Mouse (Mus musculus): ENCODE measurements at regions not wholly inside any gene's neighbourhood (a gene's known extent, or its start where the extent isn't known, plus 50 kb on each side); places are given as distances from the start of the nearest gene placed in this dataset.
"Not testable (repeated sequence)": the region's sequence is repeated elsewhere in the genome, so short reads cannot be mapped to it uniquely, and the experiment has no call there.

GRCm38 (mm10) chr6:37618990-37619389, 89.0 kb downstream of the Akr1d1 start:
- no peak for DNase-seq

DNA sequence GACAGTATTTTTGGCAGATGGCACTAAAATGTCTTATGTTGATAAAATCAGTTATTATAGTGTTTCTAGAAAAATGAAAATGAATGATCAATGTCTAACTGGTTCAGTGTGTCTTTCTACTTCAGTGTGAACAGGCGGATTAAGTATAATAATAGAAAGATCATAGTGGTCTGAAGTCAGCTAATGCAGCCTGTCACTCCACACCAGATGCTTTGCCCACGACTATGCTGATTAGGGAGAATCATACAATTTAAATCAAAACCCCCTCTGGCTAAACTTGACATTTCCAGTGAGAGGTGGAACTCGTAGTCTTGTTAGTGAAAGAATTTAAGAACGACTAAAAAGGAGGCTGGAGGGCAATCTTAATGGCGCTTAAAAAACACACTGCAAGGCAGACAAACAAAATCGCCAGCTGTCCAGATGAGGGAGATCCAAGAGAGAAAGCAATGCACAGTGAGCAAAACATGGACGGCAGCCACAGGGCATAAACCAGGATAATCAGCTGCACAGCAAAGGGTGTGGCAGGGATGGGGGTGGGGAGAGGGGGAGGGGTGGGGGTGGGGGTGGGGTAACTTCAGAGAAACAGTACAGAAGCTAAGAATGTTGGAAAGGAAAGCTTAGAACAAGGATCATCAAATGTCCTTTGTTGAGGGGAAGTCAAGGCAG, 91.5 kb downstream of the Akr1d1 start:
- no peak for DNase-seq

DNA sequence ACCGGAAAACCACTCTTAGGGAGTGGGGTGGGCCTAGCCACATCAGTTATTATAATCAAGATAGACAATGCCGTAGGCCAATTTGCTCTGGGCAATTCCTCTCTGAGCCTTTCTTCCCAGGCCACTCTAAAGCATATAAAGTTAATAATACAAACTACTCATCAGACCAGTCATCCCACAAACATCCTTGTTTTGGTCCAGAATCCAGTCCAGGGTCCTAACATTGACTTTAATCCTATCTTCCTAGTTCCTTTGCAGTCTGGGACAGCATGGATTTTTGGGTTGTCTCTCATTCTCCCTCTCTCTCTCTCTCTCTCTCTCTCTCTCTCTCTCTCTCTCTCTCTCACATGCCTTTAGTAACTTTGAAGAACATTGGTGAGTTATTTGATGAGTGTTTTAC, 92.3 kb downstream of the Akr1d1 start:
- DNase-seq: no peak

DNA sequence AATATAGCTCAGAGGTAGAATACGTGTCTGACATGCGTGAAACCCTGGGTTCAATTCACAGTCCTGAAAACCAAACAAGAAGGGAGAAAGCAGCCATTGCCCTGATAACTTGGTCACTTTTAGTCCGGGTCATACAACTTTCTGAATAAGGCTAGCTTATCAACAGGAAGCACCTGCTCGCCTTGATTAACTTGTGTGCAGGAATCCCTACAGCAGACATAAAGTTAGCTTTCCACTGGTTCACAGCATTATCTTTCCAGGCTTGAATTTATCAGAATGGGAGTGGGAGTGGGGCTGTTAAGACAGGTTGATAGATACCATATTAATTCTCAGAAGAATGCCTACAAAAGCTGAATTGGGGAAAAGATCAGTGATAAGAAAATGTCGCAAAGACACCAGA, 97.2 kb downstream of the Akr1d1 start:
- DNase-seq: no peak

GRCm38 (mm10) chr6:37633948-37634347, 104.0 kb downstream of the Akr1d1 start:
- DNase-seq: no peak

DNA sequence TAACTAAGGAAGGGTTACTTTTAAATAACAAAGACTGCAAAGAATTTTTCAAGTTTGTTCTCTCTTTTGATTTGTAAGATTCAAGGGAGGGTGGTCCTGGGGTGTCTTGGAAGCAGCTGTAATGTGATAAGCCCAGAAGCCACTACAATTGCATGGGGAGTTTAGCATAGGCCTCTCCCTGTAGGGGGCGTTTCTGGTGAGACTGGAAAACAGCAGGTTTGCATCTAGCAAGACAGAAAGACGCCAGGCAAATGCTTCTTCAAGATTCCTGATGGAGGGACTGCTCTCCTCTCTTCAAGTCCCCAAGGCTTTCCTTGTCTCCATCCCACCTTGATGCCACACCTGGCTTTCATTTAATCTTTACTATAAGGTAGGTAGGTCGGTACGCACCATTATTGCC, 112.1 kb downstream of the Akr1d1 start:
- DNase-seq: no peak

GRCm38 (mm10) chr6:37642701-37643121, 112.7 kb downstream of the Akr1d1 start:
- peak; percentile 15 for DNase-seq

DNA sequence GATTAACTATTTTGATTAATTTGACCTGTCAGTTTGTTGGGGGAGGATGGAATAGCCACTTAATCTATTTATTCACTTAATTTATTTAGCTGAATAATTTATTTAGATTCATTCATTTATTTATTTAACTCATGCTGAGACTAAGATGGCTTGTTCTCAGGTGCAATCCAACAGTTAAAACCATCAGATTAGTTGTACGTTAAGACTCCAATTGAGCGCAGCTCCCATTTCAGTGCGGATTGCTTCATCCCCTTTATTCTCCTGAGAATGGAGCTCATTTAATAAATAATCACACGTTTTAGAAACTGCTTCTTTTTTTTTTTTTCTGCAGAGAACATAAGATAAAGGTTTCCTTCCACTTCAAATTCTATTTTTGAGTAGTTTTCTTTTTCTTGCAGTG, 113.2 kb downstream of the Akr1d1 start:
- DNase-seq: no peak

DNA sequence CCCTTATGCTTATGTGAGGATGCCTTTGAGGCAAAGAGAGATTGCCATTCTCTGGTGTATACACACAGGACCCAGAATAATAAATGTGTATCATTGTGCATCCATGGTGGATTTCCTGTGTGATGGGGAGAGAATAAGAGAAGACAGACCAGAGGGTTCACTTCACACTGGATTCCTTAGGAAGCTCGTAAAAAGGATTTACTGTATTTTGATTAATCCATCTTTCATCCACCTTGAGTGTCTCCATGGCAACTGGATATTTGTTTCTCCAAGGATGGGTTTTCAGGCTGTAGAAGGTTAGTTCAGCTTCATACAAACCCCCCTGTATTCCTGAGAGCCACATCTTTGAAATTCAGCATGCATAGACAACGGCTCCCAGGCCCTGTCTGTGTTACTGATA, 113.7 kb downstream of the Akr1d1 start:
- no peak for DNase-seq

DNA sequence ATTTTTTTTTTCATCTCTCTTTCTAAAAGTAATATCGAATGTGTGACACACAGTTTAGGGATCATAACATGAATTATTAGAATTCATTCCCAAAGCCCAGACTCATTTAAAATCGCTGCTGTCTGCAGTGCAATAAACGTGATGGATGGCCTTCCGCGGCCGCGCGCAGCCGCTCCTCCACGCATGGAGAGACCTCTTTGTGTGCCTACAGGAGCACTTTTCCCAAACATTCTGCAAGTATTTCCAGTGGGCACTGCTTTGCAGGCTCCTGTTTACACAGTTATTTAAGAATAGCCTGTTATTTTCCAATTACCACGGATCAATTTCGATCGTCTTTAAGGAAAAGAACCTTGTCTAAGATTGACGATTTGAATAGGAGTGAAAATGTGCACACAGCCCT, 115.6 kb downstream of the Akr1d1 start:
- DNase-seq: no peak

DNA sequence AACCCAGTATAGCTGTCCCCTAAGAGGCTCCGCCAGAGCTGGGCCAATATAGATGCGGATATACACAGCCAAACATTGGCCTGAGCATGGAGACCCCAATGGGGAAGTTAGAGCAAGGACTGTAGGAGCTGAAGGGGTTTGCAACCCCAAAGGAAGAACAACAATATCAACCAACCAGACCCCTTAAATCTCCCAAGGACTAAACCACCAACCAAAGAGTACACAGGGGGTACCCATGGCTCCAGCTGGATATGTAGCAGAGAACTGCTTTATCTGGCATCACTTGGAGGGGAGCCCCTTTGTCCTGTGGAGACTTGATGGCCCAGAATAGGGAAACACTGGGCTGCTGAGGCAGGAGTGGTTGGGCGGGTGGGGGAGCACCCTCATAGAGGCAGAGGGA, 127.3 kb downstream of the Akr1d1 start:
- not testable (repeated sequence) for DNase-seq

- DNase-seq: peak; percentile 14
Measured at GRCm38 (mm10) chr6:37658021-37658650, 128.2 kb downstream of the Akr1d1 start.

- DNase-seq: peak; percentile 7
Measured at GRCm38 (mm10) chr6:37662747-37663146, 132.8 kb downstream of the Akr1d1 start.

DNA sequence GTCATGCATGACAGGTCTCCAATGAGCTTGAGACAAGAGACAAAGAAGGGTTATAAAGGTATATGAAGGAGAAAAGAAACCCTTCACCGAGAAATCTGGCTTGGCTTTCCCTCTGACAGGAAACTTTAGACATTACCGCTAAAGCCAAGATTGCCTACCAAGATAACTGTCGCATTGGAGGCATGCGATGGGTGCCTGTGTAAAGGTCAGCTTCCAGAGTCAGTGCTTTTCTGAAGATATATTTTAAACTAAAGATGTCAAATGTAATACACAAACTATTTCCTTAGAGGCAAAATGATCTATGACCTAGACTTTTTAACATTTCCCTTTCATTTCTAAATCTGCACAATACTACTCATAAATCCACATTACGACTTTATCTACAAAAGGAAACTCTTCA, 135.6 kb downstream of the Akr1d1 start:
- DNase-seq: no peak

- no peak for DNase-seq
Measured at GRCm38 (mm10) chr6:37669407-37669806, 139.4 kb downstream of the Akr1d1 start.

DNA sequence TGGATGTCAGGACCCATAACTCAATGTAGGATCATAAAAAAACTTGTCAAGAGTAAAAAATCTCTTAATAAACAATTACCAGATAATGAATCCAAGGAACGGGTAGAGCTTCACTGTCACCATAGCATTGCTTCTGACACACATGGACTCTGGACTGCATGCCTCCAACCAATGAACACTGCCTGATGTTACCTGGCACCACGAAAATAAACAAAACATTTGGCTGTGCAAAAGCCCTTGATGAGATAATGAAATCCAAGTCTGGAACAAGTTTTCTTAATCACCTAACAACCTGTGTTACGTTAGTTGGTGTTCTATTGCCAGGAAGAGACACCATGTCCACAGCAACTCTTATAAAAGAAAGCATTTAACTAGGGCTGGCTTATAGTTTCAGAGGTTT, 140.7 kb downstream of the Akr1d1 start:
- DNase-seq: no peak

GRCm38 (mm10) chr6:37679871-37680270, 149.9 kb downstream of the Akr1d1 start:
- no peak for DNase-seq

- DNase-seq: not testable (repeated sequence)
Measured at GRCm38 (mm10) chr6:37681331-37681730, 151.4 kb downstream of the Akr1d1 start.

DNA sequence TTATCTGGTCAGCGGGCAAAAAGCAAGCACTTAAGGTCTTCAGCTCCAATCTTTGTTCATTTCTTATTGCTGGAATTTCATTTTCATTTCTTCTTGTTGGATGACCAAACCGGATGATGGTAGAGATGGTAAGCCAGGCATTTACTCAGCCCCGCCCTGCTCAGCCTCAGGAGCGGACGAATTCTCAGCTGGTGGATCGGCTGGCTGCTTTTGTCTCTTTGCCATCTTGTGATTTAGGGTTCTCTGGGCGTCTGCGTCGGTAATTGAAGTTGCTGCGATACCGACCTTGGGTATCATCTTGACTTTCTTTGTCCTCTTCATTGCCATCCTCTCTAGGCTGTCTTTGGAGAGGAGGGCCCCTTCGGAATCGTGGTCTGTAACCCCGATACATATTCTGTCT, 156.1 kb downstream of the Akr1d1 start:
- DNase-seq: no peak

- DNase-seq: no peak
Measured at GRCm38 (mm10) chr6:37688866-37689617, 159.1 kb downstream of the Akr1d1 start.

- no peak for DNase-seq
Measured at GRCm38 (mm10) chr6:37689696-37690095, 159.7 kb downstream of the Akr1d1 start.

DNA sequence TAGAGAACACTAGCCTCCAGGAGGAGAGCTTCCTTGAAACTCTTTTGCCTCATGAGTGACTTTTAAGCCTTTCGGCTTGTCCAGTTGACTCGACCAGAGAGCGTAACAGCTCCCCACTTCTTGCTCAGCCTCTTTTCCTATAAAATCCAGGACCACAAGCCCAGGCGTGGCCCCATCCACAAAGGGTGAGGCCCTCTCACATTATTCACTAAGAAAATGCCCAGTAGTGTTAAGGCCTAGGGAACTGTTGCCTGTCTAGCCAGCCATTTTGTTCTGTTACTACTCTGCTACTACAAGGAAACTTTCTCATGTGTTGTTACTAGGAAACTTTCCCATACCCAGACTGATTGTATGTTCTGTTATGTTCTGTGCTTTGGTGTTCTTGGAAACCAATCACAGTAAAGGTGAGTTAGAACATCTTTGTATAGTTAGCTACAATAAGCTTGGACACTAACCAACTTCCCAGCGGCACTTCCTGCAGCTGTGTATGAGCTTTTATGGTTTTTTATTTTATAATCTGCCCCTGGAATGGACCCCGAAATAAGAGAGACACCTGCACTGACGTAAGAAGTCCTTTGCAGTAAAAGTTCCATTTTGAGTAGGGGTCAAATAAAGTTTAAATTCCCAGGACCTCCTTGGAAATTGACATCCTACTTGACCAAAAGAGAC, 162.1 kb downstream of the Akr1d1 start:
- no peak for DNase-seq

DNA sequence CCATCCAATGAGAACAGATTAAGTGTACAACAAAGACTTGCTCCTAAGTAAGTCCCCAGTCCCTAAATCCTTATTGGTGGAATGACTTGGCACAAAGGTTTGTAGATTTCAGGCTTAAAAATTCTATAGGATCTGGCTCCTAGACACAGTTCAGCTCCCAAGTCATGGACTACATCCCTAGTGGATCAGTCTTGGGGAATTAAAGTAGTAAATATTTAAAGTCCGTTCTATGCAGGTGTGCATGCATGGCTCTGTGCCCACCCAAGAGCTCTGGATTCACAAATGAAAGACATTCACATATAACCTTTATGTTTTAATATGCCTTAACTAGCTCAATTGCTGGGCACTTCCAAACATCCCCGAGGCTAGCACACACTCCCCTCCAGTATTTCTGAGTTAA, 162.8 kb downstream of the Akr1d1 start:
- no peak for DNase-seq

- DNase-seq: no peak
Measured at GRCm38 (mm10) chr6:37696074-37696473, 166.1 kb downstream of the Akr1d1 start.

Data from layer of hippocampus, adult 9-11 months (tissue).